8 mouse cellular contexts compared by ENCODE assay signal in genomic region chr19:22915868-22916642, GRCm38 (mm10).
DNase-seq lines count a peak whose midpoint lies in the region; ATAC-seq and TF ChIP-seq lines count a peak whose summit lies in the region.

No protein-coding gene starts in this region.

- WGBS in forebrain, embryonic 13.5 days, result 20% methylated on average over 16 of the region's 16 CpGs
- 18% methylated on average over 16 of the region's 16 CpGs for WGBS in liver, embryonic 15.5 days (ENCODE audit: insufficient replicate concordance)
- 20% methylated on average over 16 of the region's 16 CpGs for WGBS in neural tube, embryonic 13.5 days

- peak overlapping the region; percentile 65 for H3K4me2 ChIP-seq in forebrain, embryonic 13.5 days
- H3K4me2 ChIP-seq in liver, embryonic 15.5 days, result peak overlapping the region; percentile 39; the same call in 1 of the 2 replicates
- H3K4me2 ChIP-seq in neural tube, embryonic 13.5 days, result peak overlapping the region; percentile 62

- peak; percentile 48 for DNase-seq in c-Kit-positive CD71-positive TER-119-negative erythroid progenitor cells, embryonic 14.5 days (ENCODE audit: low read depth)
- peak; percentile 90 to 91 for DNase-seq in heart, postnatal 10 days
- DNase-seq in kidney, postnatal 4 days, result peak; percentile 86 to 90

- peak overlapping the region; percentile 36 for H3K9ac ChIP-seq in forebrain, embryonic 13.5 days
- no peak overlapping the region for H3K9ac ChIP-seq in liver, embryonic 15.5 days
- H3K9ac ChIP-seq in neural tube, embryonic 13.5 days, result peak overlapping the region; percentile 38

- ATAC-seq in CD4-positive, CD25-positive, alpha-beta regulatory T cell, adult 4 months, result peak; percentile 71
- ATAC-seq in forebrain, embryonic 13.5 days, result peak; percentile 83
- ATAC-seq in liver, embryonic 15.5 days (ENCODE audit: insufficient read depth), result no peak
- peak; percentile 69 for ATAC-seq in neural tube, embryonic 13.5 days (ENCODE audit: low read depth)

- peak overlapping the region; percentile 40; the same call in 1 of the 2 replicates for H3K27ac ChIP-seq in forebrain, embryonic 13.5 days
- no peak overlapping the region for H3K27ac ChIP-seq in liver, embryonic 15.5 days (replicated peaks)
- peak overlapping the region; percentile 68 for H3K27ac ChIP-seq in neural tube, embryonic 13.5 days (replicated peaks)
- H3K27ac ChIP-seq in testis, adult 2 months (ENCODE audit: control insufficient read depth, insufficient read depth, low read depth, low read length), result peak overlapping the region; percentile 56; the same call in 1 of the 2 replicates

- no peaks in the 10 kb centered on the region for H3K27me3 ChIP-seq in forebrain, embryonic 13.5 days
- H3K27me3 ChIP-seq in liver, embryonic 15.5 days, result no peaks in the 10 kb centered on the region
- H3K27me3 ChIP-seq in neural tube, embryonic 13.5 days, result no peaks in the 10 kb centered on the region
- no peaks in the 10 kb centered on the region for H3K27me3 ChIP-seq in testis, adult 2 months (ENCODE audit: control insufficient read depth, insufficient read depth, low read length)

- peaks cover 11% of the 10 kb centered on the region for H3K4me1 ChIP-seq in forebrain, embryonic 13.5 days
- no peaks in the 10 kb centered on the region for H3K4me1 ChIP-seq in liver, embryonic 15.5 days (replicated peaks)
- H3K4me1 ChIP-seq in neural tube, embryonic 13.5 days (replicated peaks), result peaks cover 15% of the 10 kb centered on the region
- peaks cover 3% of the 10 kb centered on the region for H3K4me1 ChIP-seq in testis, adult 2 months (ENCODE audit: control insufficient read depth, insufficient read depth, low read length)

- TF ChIP-seq POLR2A in testis, adult 2 months (IDR thresholded peaks at IDR 0.05; ENCODE audit: control insufficient read depth, low read depth, low read length), result no peak

- intact Hi-C loops in heart, postnatal 10 days (cut with DNase I), result loop anchor here (1.0 to 5.0 kb wide), 5 partner anchors 86 to 606 kb away; no protein-coding TSS in a partner anchor

- peak; percentile 65; the same call in 1 of the 2 replicates for TF ChIP-seq CTCF in testis, adult 2 months (IDR thresholded peaks at IDR 0.05; ENCODE audit: control insufficient read depth, insufficient read depth, insufficient replicate concordance, low read depth, low read length)

- H3K4me3 ChIP-seq in forebrain, embryonic 13.5 days, result peak overlapping the region; percentile 27
- no peak overlapping the region for H3K4me3 ChIP-seq in liver, embryonic 15.5 days (replicated peaks)
- peak overlapping the region; percentile 30 for H3K4me3 ChIP-seq in neural tube, embryonic 13.5 days
- H3K4me3 ChIP-seq in testis, adult 2 months (ENCODE audit: control insufficient read depth, low read depth, low read length), result peak overlapping the region; percentile 47

- no peaks in the 10 kb centered on the region for H3K36me3 ChIP-seq in forebrain, embryonic 13.5 days (ENCODE audit: poor library complexity, severe bottlenecking)
- no peaks in the 10 kb centered on the region for H3K36me3 ChIP-seq in liver, embryonic 15.5 days (replicated peaks)
- H3K36me3 ChIP-seq in neural tube, embryonic 13.5 days, result no peaks in the 10 kb centered on the region
- no peaks in the 10 kb centered on the region for H3K36me3 ChIP-seq in testis, adult 2 months (ENCODE audit: control insufficient read depth, insufficient read depth, low read length)

- H3K9me3 ChIP-seq in forebrain, embryonic 13.5 days (replicated peaks), result no peaks in the 10 kb centered on the region
- H3K9me3 ChIP-seq in liver, embryonic 15.5 days (replicated peaks), result no peaks in the 10 kb centered on the region
- H3K9me3 ChIP-seq in neural tube, embryonic 13.5 days, result no peaks in the 10 kb centered on the region
